ENCODE assay signal across 32 mouse cellular contexts in genomic region chr16:28821774-28822173, GRCm38 (mm10).
"Had no signal": no experiment of that assay in that cellular context is flagged by ENCODE, and none has a peak within 500 bp of the region (broad histone marks: within the 10 kb centered on the region; RNA-seq: fewer than 3 reads in every experiment).

No protein-coding gene starts in this region.

- DNase-seq: left cerebral cortex, postnatal 4 days; liver; liver, embryonic 13.5 days; liver, postnatal 0 days; lung, adult 18-20 months; lung, adult 2 months; lung, embryonic 14.5 days; lung, postnatal 10 days; lung, postnatal 14 days; lung, postnatal 36 days; lung, postnatal 4 days; midbrain, embryonic 14.5 days had no signal

- H3K9me3 ChIP-seq: limb, embryonic 10.5 days; limb, embryonic 12.5 days; limb, embryonic 13.5 days; limb, embryonic 15.5 days; liver, embryonic 12.5 days; liver, embryonic 13.5 days; liver, embryonic 15.5 days; lung, embryonic 15.5 days; midbrain, embryonic 10.5 days; midbrain, embryonic 13.5 days; midbrain, embryonic 15.5 days had no signal

- H3K27ac ChIP-seq: left cerebral cortex, adult 2 months; limb, embryonic 10.5 days; limb, embryonic 12.5 days; limb, embryonic 13.5 days; limb, embryonic 15.5 days; liver, embryonic 12.5 days; liver, embryonic 13.5 days; liver, embryonic 14.5 days; liver, embryonic 15.5 days; lung, embryonic 15.5 days; macrophage; midbrain, embryonic 10.5 days; midbrain, embryonic 12.5 days; midbrain, embryonic 13.5 days; midbrain, embryonic 15.5 days had no signal

- H3K36me3 ChIP-seq: limb, embryonic 15.5 days; liver, embryonic 12.5 days; liver, embryonic 13.5 days; liver, embryonic 15.5 days; midbrain, embryonic 15.5 days had no signal

- ATAC-seq: liver, embryonic 12.5 days; liver, postnatal 0 days; lung, postnatal 0 days; midbrain, embryonic 13.5 days; midbrain, embryonic 15.5 days; midbrain, embryonic 16.5 days had no signal

- H3K27me3 ChIP-seq: limb, embryonic 12.5 days; limb, embryonic 13.5 days; limb, embryonic 15.5 days; liver, embryonic 12.5 days; liver, embryonic 13.5 days; liver, embryonic 15.5 days; lung, embryonic 15.5 days; megakaryocyte, embryonic 14.5 days; midbrain, embryonic 12.5 days; midbrain, embryonic 13.5 days; midbrain, embryonic 15.5 days had no signal

- H3K4me1 ChIP-seq: limb, embryonic 10.5 days; limb, embryonic 15.5 days; liver, embryonic 12.5 days; liver, embryonic 13.5 days; liver, embryonic 15.5 days; lung, embryonic 15.5 days; megakaryocyte, embryonic 14.5 days; midbrain, embryonic 12.5 days; midbrain, embryonic 13.5 days; midbrain, embryonic 15.5 days had no signal

- H3K9ac ChIP-seq: limb, embryonic 12.5 days; limb, embryonic 13.5 days; limb, embryonic 15.5 days; liver, embryonic 12.5 days; liver, embryonic 13.5 days; liver, embryonic 14.5 days; liver, embryonic 15.5 days; liver, postnatal 0 days; lung, embryonic 14.5 days; lung, embryonic 15.5 days; midbrain, embryonic 12.5 days; midbrain, embryonic 13.5 days; midbrain, embryonic 15.5 days had no signal

- H3K4me3 ChIP-seq: left cerebral cortex, adult 2 months; limb, embryonic 10.5 days; limb, embryonic 12.5 days; limb, embryonic 13.5 days; limb, embryonic 15.5 days; liver, embryonic 12.5 days; liver, embryonic 13.5 days; liver, embryonic 15.5 days; lung, embryonic 15.5 days; megakaryocyte, embryonic 14.5 days; midbrain, embryonic 10.5 days; midbrain, embryonic 12.5 days; midbrain, embryonic 13.5 days; midbrain, embryonic 15.5 days; myocyte had no signal

- H3K4me2 ChIP-seq: limb, embryonic 12.5 days; limb, embryonic 13.5 days; limb, embryonic 15.5 days; liver, embryonic 11.5 days; liver, embryonic 12.5 days; liver, embryonic 13.5 days; liver, embryonic 15.5 days; lung, embryonic 14.5 days; lung, embryonic 15.5 days; midbrain, embryonic 11.5 days; midbrain, embryonic 12.5 days; midbrain, embryonic 13.5 days; midbrain, embryonic 15.5 days had no signal
